Mouse (Mus musculus): ENCODE measurements at regions not wholly inside any gene's neighbourhood (a gene's known extent, or its start where the extent isn't known, plus 50 kb on each side); places are given as distances from the start of the nearest gene placed in this dataset.

- no peak for TF ChIP-seq CTCF (IDR thresholded peaks at IDR 0.05; ENCODE audit: extremely low read depth, insufficient read length, insufficient replicate concordance, low read depth, low read length)
- no peak for TF ChIP-seq POLR2A (IDR thresholded peaks at IDR 0.05; ENCODE audit: low read depth, low read length)
Measured at GRCm38 (mm10) chr2:169445371-169445770, 142.2 kb downstream of the Gm11011 start.

All from small intestine, adult 2 months (tissue).